Mouse (Mus musculus): ENCODE results near the gene Ptcd3. TPM values are rescaled to one million over a fixed set of nuclear protein-coding genes. Genes with fewer than 3 reads are reported as not detected.

The Ptcd3 gene
- polyA plus RNA-seq, 1 experiment: 10.0 TPM

DNA sequence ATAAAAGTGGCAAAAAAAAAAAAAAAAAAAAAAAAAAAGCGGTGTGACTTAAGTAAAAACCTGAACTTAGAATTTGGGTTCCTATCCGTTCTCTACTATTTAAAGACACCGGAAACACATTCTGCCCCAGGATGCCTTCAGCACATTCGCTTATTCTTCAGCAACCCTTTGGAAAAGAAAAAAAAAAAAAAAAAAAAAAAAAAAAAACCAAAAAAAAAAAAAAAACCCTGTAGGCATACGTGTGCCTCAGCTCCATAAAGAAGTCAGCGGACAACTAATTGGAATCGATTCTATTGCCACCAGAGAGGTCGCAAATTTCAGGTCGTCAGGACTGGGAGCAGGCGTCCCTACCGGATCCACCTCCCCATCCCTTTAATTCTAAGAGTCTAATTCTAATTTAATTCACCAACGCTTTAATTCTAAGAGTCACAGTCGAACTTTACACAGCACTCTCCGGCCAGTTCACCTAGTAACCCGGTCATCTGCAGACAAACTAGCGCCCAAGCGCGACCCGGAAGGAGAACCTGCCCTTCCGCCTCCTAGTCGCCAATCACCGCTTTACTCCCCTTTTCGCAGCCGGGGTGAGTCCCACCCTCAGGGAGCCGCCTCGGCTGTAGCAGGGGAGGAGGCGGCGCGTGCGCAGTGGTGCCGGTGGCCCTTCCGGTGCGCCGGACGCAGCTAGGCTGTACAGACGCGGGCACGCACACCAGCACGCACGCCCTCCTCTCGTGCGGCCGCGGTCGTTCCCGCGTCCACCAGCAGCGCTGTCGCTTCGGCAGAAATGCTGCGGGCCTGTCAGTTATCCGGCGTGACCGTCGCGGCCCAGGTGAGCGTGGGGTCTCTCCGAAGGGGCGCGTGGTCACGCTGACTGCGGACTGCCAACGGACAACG lies 77.6 kb downstream of the Ptcd3 start, which contains the start of gene Immt:
TSS of gene Immt (plus strand) at position 642 of the 891 bp plus-strand sequence.
- DNase-seq: peak; percentile 92
- under 1% methylated on average over 64 of the region's 64 CpGs for WGBS
- H3K4me3 ChIP-seq (replicated peaks; ENCODE audit: extremely low read depth, low read depth, low read length): peak within 1 kb of the TSS; percentile 99
- TF ChIP-seq CTCF (IDR thresholded peaks at IDR 0.05; ENCODE audit: insufficient read depth, low read length): no peak
- peak; percentile 88 for TF ChIP-seq POLR2A (IDR thresholded peaks at IDR 0.05; ENCODE audit: borderline replicate concordance, extremely low read depth, low read depth, low read length)
- no peaks in the 10 kb centered on the region; the same call in 1 of the 2 replicates for H3K4me1 ChIP-seq (ENCODE audit: control insufficient read depth, insufficient read depth, low read length)

Other genes with a start within 250 kb of the Ptcd3 start
- 5.3 and 6.7 TPM in 2 replicates for gene Reep1, start 201.2 kb downstream of the Ptcd3 start, polyA plus RNA-seq (2012; rRNA removed)
- 3.5 and 6.2 TPM in 2 replicates for gene Mrpl35, start 81.8 kb downstream of the Ptcd3 start, polyA plus RNA-seq (2012; rRNA removed)
- gene Immt, start 77.4 kb downstream of the Ptcd3 start, polyA plus RNA-seq (2012; rRNA removed): 26.4 and 33.5 TPM in 2 replicates
- gene Polr1a, start 303 bp upstream of the Ptcd3 start, polyA plus RNA-seq (2012; rRNA removed): 9.7 and 11.6 TPM in 2 replicates
- gene St3gal5, start 188.8 kb upstream of the Ptcd3 start, polyA plus RNA-seq (2012; rRNA removed): 26.7 and 28.3 TPM in 2 replicates